Mouse (Mus musculus) midbrain, embryonic 14.5 days (tissue): Measurements from ENCODE around the gene Pigq. TPM values are rescaled to one million over a fixed set of nuclear protein-coding genes. Genes with fewer than 3 reads are reported as not detected.
A peak's percentile ranks its signal among the peaks of the same experiment; 100 is the strongest.

Experiments
- ATAC-seq: fragments of 200-750 bp; cut with Nextera tagmentation; 2 replicates; pipeline ENCODE4 v1.8.0; 2017; ENCODE audit warnings: moderate number of reproducible peaks, moderate library complexity; ENCODE audit not compliant: low FRiP score, low TSS enrichment
- DNase-seq: peaks from one replicate; pipeline ENCODE4 v3.0.0-alpha.2; 2015
- H3K27ac ChIP-seq: fragments of 300-500 bp; sonication (generic); replicated peaks from 2 replicates; pipeline ENCODE4 v1.5.1; 2014; ENCODE audit warnings: mild to moderate bottlenecking, low read depth, low read length, moderate library complexity
- H3K27me3 ChIP-seq: fragments of 300-500 bp; sonication (generic); 2 replicates; pipeline ENCODE4 v1.6.1; 2014; ENCODE audit warnings: low read length, control low read depth, mixed read lengths; ENCODE audit not compliant: control insufficient read depth, insufficient read depth
- H3K36me3 ChIP-seq: fragments of 300-500 bp; sonication (generic); 2 replicates; pipeline ENCODE4 v1.6.1; 2014; ENCODE audit warnings: low read length, control low read depth; ENCODE audit not compliant: control insufficient read depth, insufficient read depth
- H3K4me1 ChIP-seq: fragments of 300-500 bp; sonication (generic); 2 replicates; pipeline ENCODE4 v1.6.1; 2014; ENCODE audit warnings: mild to moderate bottlenecking, antibody characterized with exemption, low read length, control low read depth; ENCODE audit not compliant: control insufficient read depth, insufficient read depth
- H3K4me2 ChIP-seq: fragments of 300-500 bp; sonication (generic); 2 replicates; pipeline ENCODE4 v1.6.1; 2014; ENCODE audit warnings: mild to moderate bottlenecking, low read length, moderate library complexity
- H3K4me3 ChIP-seq: fragments of 300-500 bp; sonication (generic); replicated peaks from 2 replicates; pipeline ENCODE4 v1.5.1; 2014; ENCODE audit warnings: low read depth, low read length
- H3K9ac ChIP-seq: fragments of 300-500 bp; sonication (generic); replicated peaks from 2 replicates; pipeline ENCODE4 v1.6.1; 2014; ENCODE audit warnings: mild to moderate bottlenecking, low read length, moderate library complexity
- H3K9me3 ChIP-seq: fragments of 300-500 bp; sonication (generic); 2 replicates; pipeline ENCODE4 v1.6.1; 2016; ENCODE audit warnings: low read length, control low read depth, mixed read lengths; ENCODE audit not compliant: control insufficient read depth
- WGBS: fragments of 180-500 bp; shearing (Covaris S2); extraction: QIAGEN DNeasy Blood & Tissue Kit; methylation state at CpG from one replicate; pipeline ENCODE4 v1.1.7; 2014; 5-methylcytosine and 5-hydroxymethylcytosine counted together
- polyA plus RNA-seq: library from polyadenylated mRNA; unstranded; fragments of >200 nt; fragmentation: Nextera tagmentation; extraction: Ambion mirVana; gene quantifications from 2 replicates; pipeline ENCODE4 v1.2.1, GENCODE M21; 2014

Gene Pigq
- polyA plus RNA-seq, result 53.6 and 57.9 TPM in 2 replicates

- 47% methylated on average over 6 of the region's 6 CpGs for WGBS
- H3K4me3 ChIP-seq, result no peak within 1 kb of the TSS
- no peak within 1 kb of the TSS for H3K27ac ChIP-seq
- ATAC-seq, result no peak
- DNase-seq, result no peak
- H3K4me2 ChIP-seq, result no peak within 1 kb of the TSS
- H3K27me3 ChIP-seq, result no peaks in the 10 kb centered on the region; the same call in 1 of the 2 replicates
- H3K4me1 ChIP-seq, result peaks cover 13% of the 10 kb centered on the region
- no peak within 1 kb of the TSS for H3K9ac ChIP-seq
- H3K36me3 ChIP-seq, result no peaks in the 10 kb centered on the region
- H3K9me3 ChIP-seq, result no peaks in the 10 kb centered on the region
These were observed at the start of gene Pigq, which contains the start of gene Nhlrc4 for GRCm38 (mm10) chr17:25944366-25945163. Pigq (minus strand) TSS chr17:25944936. Nhlrc4 (minus strand) TSS chr17:25944961.

- Histone ChIP-seq H3K4me1 (no peaks in the 10 kb centered on the region), H3K27ac (no peak overlapping the region), H3K36me3 (peaks cover 88% of the 10 kb centered on the region), H3K27me3 (no peaks in the 10 kb centered on the region), H3K4me2 (no peak overlapping the region), H3K9ac (no peak overlapping the region), H3K4me3 (no peak overlapping the region), H3K9me3 (no peaks in the 10 kb centered on the region)
- ATAC-seq (no peak), DNase-seq (no peak)
- WGBS, result 96% methylated on average over 3 of the region's 3 CpGs
These were observed 48.8 kb upstream of the Pigq start for GRCm38 (mm10) chr17:25993489-25993888.

- no peak for ATAC-seq
- Histone ChIP-seq H3K4me1 (no peaks in the 10 kb centered on the region), H3K27me3 (no peaks in the 10 kb centered on the region), H3K36me3 (peaks cover 80% of the 10 kb centered on the region), H3K4me3 (no peak overlapping the region), H3K9me3 (no peaks in the 10 kb centered on the region), H3K9ac (no peak overlapping the region), H3K27ac (no peak overlapping the region), H3K4me2 (no peak overlapping the region)
- no peak for DNase-seq
- 99% methylated on average over 4 of the region's 4 CpGs for WGBS
These were observed 47.5 kb upstream of the Pigq start for GRCm38 (mm10) chr17:25992274-25992673.

GRCm38 (mm10) chr17:25990331-25990730 lies 45.6 kb upstream of the Pigq start:
- Histone ChIP-seq H3K4me2 (no peak overlapping the region), H3K4me3 (no peak overlapping the region), H3K27me3 (no peaks in the 10 kb centered on the region), H3K27ac (no peak overlapping the region), H3K36me3 (peaks cover 68% of the 10 kb centered on the region), H3K4me1 (no peaks in the 10 kb centered on the region), H3K9ac (no peak overlapping the region), H3K9me3 (no peaks in the 10 kb centered on the region)
- no peak for DNase-seq
- no peak for ATAC-seq
- 95% methylated on average over 5 of the region's 5 CpGs for WGBS

GRCm38 (mm10) chr17:25985306-25986294 lies 40.9 kb upstream of the Pigq start, which contains the start of gene Capn15:
Capn15 (minus strand) TSS chr17:25985796.
- peak within 1 kb of the TSS; percentile 92 for H3K9ac ChIP-seq
- peaks cover 22% of the 10 kb centered on the region for H3K36me3 ChIP-seq
- H3K27me3 ChIP-seq, result no peaks in the 10 kb centered on the region
- H3K9me3 ChIP-seq, result no peaks in the 10 kb centered on the region
- peak within 1 kb of the TSS; percentile 91 for H3K27ac ChIP-seq
- H3K4me3 ChIP-seq, result peak within 1 kb of the TSS; percentile 87
- peak; percentile 99 for DNase-seq
- peak; percentile 99 for ATAC-seq
- WGBS, result under 1% methylated on average over 91 of the region's 91 CpGs
- peak within 1 kb of the TSS; percentile 84 for H3K4me2 ChIP-seq
- peaks cover 15% of the 10 kb centered on the region for H3K4me1 ChIP-seq

- peak overlapping the region; percentile 84 for H3K4me2 ChIP-seq
- H3K27me3 ChIP-seq, result no peaks in the 10 kb centered on the region
- H3K9me3 ChIP-seq, result no peaks in the 10 kb centered on the region
- peak overlapping the region; percentile 92 for H3K9ac ChIP-seq
- peak overlapping the region; percentile 91 for H3K27ac ChIP-seq
- WGBS, result 13% methylated on average over 17 of the region's 17 CpGs
- peaks cover 13% of the 10 kb centered on the region for H3K36me3 ChIP-seq
- peaks cover 15% of the 10 kb centered on the region for H3K4me1 ChIP-seq
- ATAC-seq (no peak), DNase-seq (peak; percentile 18)
- H3K4me3 ChIP-seq, result peak overlapping the region; percentile 87
These were observed 40.0 kb upstream of the Pigq start for GRCm38 (mm10) chr17:25984556-25985305.

GRCm38 (mm10) chr17:25984066-25984465 lies 39.3 kb upstream of the Pigq start:
- 98% methylated on average over 1 of the region's 1 CpGs for WGBS
- Histone ChIP-seq H3K4me2 (peak overlapping the region; percentile 84), H3K27ac (no peak overlapping the region), H3K9me3 (no peaks in the 10 kb centered on the region), H3K9ac (peak overlapping the region; percentile 92; the same call in 1 of the 2 replicates), H3K27me3 (no peaks in the 10 kb centered on the region), H3K4me3 (peak overlapping the region; percentile 87), H3K36me3 (peaks cover 9% of the 10 kb centered on the region; the same call in 1 of the 2 replicates), H3K4me1 (peaks cover 15% of the 10 kb centered on the region)
- no peak for DNase-seq
- ATAC-seq, result no peak

- Histone ChIP-seq H3K36me3 (peaks cover 2% of the 10 kb centered on the region; the same call in 1 of the 2 replicates), H3K4me3 (no peak overlapping the region), H3K27ac (no peak overlapping the region), H3K4me2 (no peak overlapping the region), H3K9ac (no peak overlapping the region), H3K27me3 (no peaks in the 10 kb centered on the region), H3K4me1 (peaks cover 15% of the 10 kb centered on the region), H3K9me3 (no peaks in the 10 kb centered on the region)
- no peak for ATAC-seq
- DNase-seq, result no peak
- WGBS, result 97% methylated on average over 3 of the region's 3 CpGs
These were observed 38.2 kb upstream of the Pigq start for GRCm38 (mm10) chr17:25982913-25983312.
